Mouse (Mus musculus) forebrain, embryonic 14.5 days (tissue): ENCODE measurements around the gene Zfp239. TPM values are rescaled to one million over a fixed set of nuclear protein-coding genes. Genes with fewer than 3 reads are reported as not detected.

Experiments used
- ATAC-seq: fragments of 200-750 bp; cut with Nextera tagmentation; 2 replicates; pipeline ENCODE4 v1.8.0; 2017; ENCODE audit warnings: mild to moderate bottlenecking, moderate library complexity
- DNase-seq: peaks from one replicate; pipeline ENCODE4 v3.0.0-alpha.2; 2015; ENCODE audit warnings: low spot score
- H3K27ac ChIP-seq: fragments of 300-500 bp; sonication (generic); 2 replicates; pipeline ENCODE4 v1.5.1; 2014; ENCODE audit warnings: low read depth, mild to moderate bottlenecking, control low read depth, low read length, moderate library complexity
- H3K27me3 ChIP-seq: fragments of 300-500 bp; sonication (generic); replicated peaks from 2 replicates; pipeline ENCODE4 v1.6.1; 2014; ENCODE audit warnings: low read length, control low read depth, mixed read lengths; ENCODE audit not compliant: control insufficient read depth, insufficient read depth
- H3K36me3 ChIP-seq: fragments of 300-500 bp; sonication (generic); 2 replicates; pipeline ENCODE4 v1.6.1; 2014; ENCODE audit warnings: low read length, control low read depth; ENCODE audit not compliant: control insufficient read depth, insufficient read depth
- H3K4me1 ChIP-seq: fragments of 300-500 bp; sonication (generic); 2 replicates; pipeline ENCODE4 v1.6.1; 2014; ENCODE audit warnings: antibody characterized with exemption, low read length, control low read depth; ENCODE audit not compliant: control insufficient read depth, insufficient read depth
- H3K4me2 ChIP-seq: fragments of 300-500 bp; sonication (generic); 2 replicates; pipeline ENCODE4 v1.6.1; 2014; ENCODE audit warnings: mild to moderate bottlenecking, control low read depth, low read length
- H3K4me3 ChIP-seq: fragments of 300-500 bp; sonication (generic); 2 replicates; pipeline ENCODE4 v1.5.1; 2014; ENCODE audit warnings: low read depth, low read length, control low read depth
- H3K9ac ChIP-seq: fragments of 300-500 bp; sonication (generic); 2 replicates; pipeline ENCODE4 v1.6.1; 2014; ENCODE audit warnings: mild to moderate bottlenecking, low read length, control low read depth, moderate library complexity
- H3K9me3 ChIP-seq: fragments of 300-500 bp; sonication (generic); replicated peaks from 2 replicates; pipeline ENCODE4 v1.6.1; 2016; ENCODE audit warnings: low read length, control low read depth, mixed read lengths; ENCODE audit not compliant: control insufficient read depth
- WGBS: fragments of 180-500 bp; shearing (Covaris S2); extraction: QIAGEN DNeasy Blood & Tissue Kit; methylation state at CpG from one replicate; pipeline ENCODE4 v1.1.7; 2014; 5-methylcytosine and 5-hydroxymethylcytosine counted together
- polyA plus RNA-seq: library from polyadenylated mRNA; unstranded; fragments of >200 nt; fragmentation: Nextera tagmentation; extraction: Ambion mirVana; gene quantifications from 2 replicates; pipeline ENCODE4 v1.2.1, GENCODE M21; 2014

The Zfp239 gene
- polyA plus RNA-seq, 1 experiment from 2014 or later = 14.9 TPM

- Histone ChIP-seq H3K9me3 (no peaks in the 10 kb centered on the region), H3K4me1 (peaks cover 21% of the 10 kb centered on the region), H3K4me2 (peak overlapping the region; percentile 79), H3K27ac (peak overlapping the region; percentile 63; the same call in 1 of the 2 replicates), H3K4me3 (peak overlapping the region; percentile 53), H3K9ac (peak overlapping the region; percentile 64), H3K36me3 (peaks cover 3% of the 10 kb centered on the region; the same call in 1 of the 2 replicates), H3K27me3 (no peaks in the 10 kb centered on the region)
- no peak for ATAC-seq
- WGBS = 11% methylated on average over 5 of the region's 5 CpGs
- DNase-seq = peak; percentile 62
Measured at GRCm38 (mm10) chr6:117918043-117918442, 56.1 kb downstream of the Zfp239 start.

GRCm38 (mm10) chr6:117920659-117921640 is 59.0 kb downstream of the Zfp239 start:
- Histone ChIP-seq H3K27ac (no peak overlapping the region), H3K9me3 (no peaks in the 10 kb centered on the region), H3K27me3 (no peaks in the 10 kb centered on the region), H3K9ac (no peak overlapping the region), H3K36me3 (peaks cover 8% of the 10 kb centered on the region), H3K4me2 (no peak overlapping the region), H3K4me1 (peaks cover 19% of the 10 kb centered on the region), H3K4me3 (no peak overlapping the region)
- 72% methylated on average over 3 of the region's 3 CpGs for WGBS
- DNase-seq = peak; percentile 52
- ATAC-seq = no peak

- H3K9ac ChIP-seq = no peak overlapping the region
- no peak overlapping the region for H3K27ac ChIP-seq
- DNase-seq = no peak
- H3K9me3 ChIP-seq = no peaks in the 10 kb centered on the region
- 99% methylated on average over 3 of the region's 3 CpGs for WGBS
- peaks cover 18% of the 10 kb centered on the region for H3K36me3 ChIP-seq
- H3K27me3 ChIP-seq = no peaks in the 10 kb centered on the region
- H3K4me3 ChIP-seq = no peak overlapping the region
- no peak for ATAC-seq
- peaks cover 12% of the 10 kb centered on the region; the same call in 1 of the 2 replicates for H3K4me1 ChIP-seq
- H3K4me2 ChIP-seq = no peak overlapping the region
Measured at GRCm38 (mm10) chr6:117922041-117922440, 60.1 kb downstream of the Zfp239 start.

Other genes with a start within 250 kb of the Zfp239 start
- 244 and 252 TPM in 2 replicates for gene Zfp637, start 20.9 kb upstream of the Zfp239 start, polyA plus RNA-seq
- gene Hnrnpf, start 38.2 kb downstream of the Zfp239 start, polyA plus RNA-seq = 410 and 433 TPM in 2 replicates
- 0.75 and 1.2 TPM in 2 replicates for gene Fxyd4, start 75.6 kb downstream of the Zfp239 start, polyA plus RNA-seq
- 1.4 and 1.5 TPM in 2 replicates for gene Rasgef1a, start 149.3 kb downstream of the Zfp239 start, polyA plus RNA-seq